ENCODE assay signal across 26 mouse cellular contexts in the genomic region with DNA sequence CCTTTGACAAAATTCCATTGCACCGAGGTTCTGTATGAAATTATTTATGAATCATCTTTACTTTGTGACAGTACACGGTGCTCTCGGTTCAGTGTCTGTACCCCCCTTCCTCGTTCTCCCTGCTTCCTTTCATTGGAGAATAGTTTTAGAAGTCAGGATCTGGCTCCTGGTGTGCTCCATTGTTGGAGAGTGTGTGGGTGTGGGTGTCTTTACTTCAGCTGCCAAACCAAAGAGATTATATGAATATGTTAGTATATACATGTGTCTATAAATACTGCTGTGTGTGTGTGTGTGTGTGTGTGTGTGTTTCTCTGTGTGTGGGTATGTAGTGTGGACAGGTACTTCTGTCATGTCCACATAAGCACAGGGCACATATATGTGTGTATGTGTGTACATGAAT. TPM values are rescaled to one million over a fixed set of nuclear protein-coding genes. Genes with fewer than 3 reads are reported as not detected.
"Had no signal": no experiment of that assay in that cellular context is flagged by ENCODE, and none has a peak within 500 bp of the region (broad histone marks: within the 10 kb centered on the region; RNA-seq: fewer than 3 reads in every experiment).

No protein-coding gene starts in this region.

- ATAC-seq: liver, embryonic 12.5 days; liver, postnatal 0 days; lung, postnatal 0 days; midbrain, embryonic 13.5 days; midbrain, embryonic 15.5 days; midbrain, embryonic 16.5 days had no signal

- DNase-seq: left cerebral cortex, postnatal 4 days; liver; liver, embryonic 13.5 days; liver, postnatal 0 days; lung, adult 18-20 months; lung, adult 2 months; lung, embryonic 14.5 days; lung, postnatal 10 days; lung, postnatal 14 days; lung, postnatal 36 days; lung, postnatal 4 days; midbrain, embryonic 14.5 days had no signal

RNA-seq across cellular contexts. Expression of a gene that starts 49.9 kb away (rescaled TPM):
- total RNA-seq: left cerebral cortex, postnatal 10 days; left cerebral cortex, postnatal 25 days; left cerebral cortex, postnatal 36 days; left cerebral cortex, postnatal 4 days; liver, adult 2 months; megakaryocyte progenitor cell, adult 5-6 weeks; megakaryocyte, adult 5-6 weeks; megakaryocyte-erythroid progenitor cell, adult 5-6 weeks; midbrain, postnatal 0 days; monocyte, adult 5-6 weeks had no signal
